Comparison of ENCODE assay signal across 13 mouse cellular contexts in the genomic region with DNA sequence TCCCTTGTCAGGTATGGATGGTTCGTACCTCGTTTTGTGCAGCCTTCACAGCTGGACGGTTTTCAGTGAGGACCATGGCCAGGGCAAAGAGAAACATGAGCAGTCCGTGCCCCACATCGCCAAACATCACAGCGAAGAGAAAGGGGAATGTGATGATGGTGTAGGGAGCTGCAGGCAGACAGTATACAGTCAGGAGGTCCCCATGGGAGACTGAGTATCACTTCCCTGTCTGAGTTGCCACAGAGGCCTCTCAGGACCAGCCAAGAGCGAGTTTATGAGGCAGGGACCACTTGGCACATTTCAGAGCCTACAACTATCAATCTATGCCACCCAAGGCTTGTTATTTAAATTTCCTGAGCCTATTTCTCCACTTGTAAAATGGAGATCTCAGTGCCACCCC.
"Had no signal": no experiment of that assay in that cellular context is flagged by ENCODE, and none has a peak within 500 bp of the region (broad histone marks: within the 10 kb centered on the region; RNA-seq: fewer than 3 reads in every experiment).

No protein-coding gene starts in this region.

- H3K9me3 ChIP-seq: kidney, embryonic 15.5 days; limb, embryonic 15.5 days; liver, embryonic 12.5 days; midbrain, embryonic 13.5 days; neural tube, embryonic 15.5 days had no signal

- DNase-seq: kidney, adult 2 months; kidney, postnatal 25 days; layer of hippocampus, postnatal 36 days; lung, embryonic 14.5 days; lung, postnatal 10 days; right cerebral cortex, postnatal 4 days had no signal

- H3K4me2 ChIP-seq: kidney, embryonic 15.5 days; limb, embryonic 15.5 days; liver, embryonic 12.5 days; lung, embryonic 14.5 days; midbrain, embryonic 13.5 days; neural tube, embryonic 15.5 days had no signal

- H3K27me3 ChIP-seq: kidney, embryonic 15.5 days; limb, embryonic 15.5 days; liver, embryonic 12.5 days; midbrain, embryonic 13.5 days; neural tube, embryonic 15.5 days had no signal

- H3K9ac ChIP-seq: kidney, embryonic 15.5 days; limb, embryonic 15.5 days; liver, embryonic 12.5 days; lung, embryonic 14.5 days; midbrain, embryonic 13.5 days; neural tube, embryonic 15.5 days had no signal

- H3K27ac ChIP-seq: kidney, embryonic 15.5 days; limb, embryonic 15.5 days; liver, embryonic 12.5 days; midbrain, embryonic 13.5 days; neural tube, embryonic 15.5 days; stomach, postnatal 0 days had no signal

- ATAC-seq: liver, embryonic 12.5 days; midbrain, embryonic 13.5 days had no signal

- H3K4me3 ChIP-seq: kidney, embryonic 15.5 days; limb, embryonic 15.5 days; liver, embryonic 12.5 days; midbrain, embryonic 13.5 days; myocyte; neural tube, embryonic 15.5 days had no signal
